Mouse (Mus musculus): ENCODE measurements around the gene Gart.
A peak's percentile ranks its signal among the peaks of the same experiment; 100 is the strongest.
"Not testable (repeated sequence)": the region's sequence is repeated elsewhere in the genome, so short reads cannot be mapped to it uniquely, and the experiment has no call there.

The Gart gene

DNA sequence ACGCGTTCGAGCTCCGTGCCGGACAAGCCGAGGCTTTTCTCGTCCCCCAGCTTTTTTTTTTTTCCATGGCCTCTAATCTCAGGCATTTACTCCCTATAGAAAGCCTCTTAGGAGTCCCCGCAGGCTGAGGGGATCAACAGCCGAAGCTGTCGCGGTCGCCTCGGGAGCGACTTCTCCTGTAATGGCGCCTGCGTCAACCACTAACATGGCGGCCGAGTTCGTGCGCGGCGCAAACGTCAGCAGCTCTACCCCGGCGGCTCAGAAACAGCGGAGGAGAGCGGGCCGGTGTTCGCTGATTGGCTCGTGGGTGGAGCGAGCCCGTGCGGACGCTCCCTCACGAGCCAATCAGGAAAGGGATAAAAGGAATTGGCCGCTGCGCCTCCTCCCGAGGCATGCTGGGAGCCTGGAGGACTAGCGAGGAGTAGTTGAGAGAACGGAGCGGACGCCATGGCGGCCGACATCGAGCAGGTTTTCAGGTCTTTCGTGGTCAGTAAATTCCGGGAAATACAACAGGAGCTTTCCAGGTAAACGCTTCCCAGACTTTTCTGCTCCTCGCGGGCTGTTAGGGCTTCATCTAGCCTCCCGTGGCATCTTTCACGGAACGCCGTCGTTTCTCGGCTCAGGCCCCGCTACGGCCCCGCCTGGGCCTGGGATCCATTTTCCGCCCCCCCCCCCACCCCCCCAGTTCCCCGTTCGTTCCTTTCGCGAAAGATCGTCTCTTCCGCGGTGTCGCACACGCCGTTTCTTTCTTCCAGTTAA lies 888 bp upstream of the Gart start, which contains the start of gene Son:
Son (plus strand) TSS at position 46 of the 759 bp plus-strand sequence.
- DNase-seq (ENCODE audit: low spot score), result peak; percentile 97

DNA sequence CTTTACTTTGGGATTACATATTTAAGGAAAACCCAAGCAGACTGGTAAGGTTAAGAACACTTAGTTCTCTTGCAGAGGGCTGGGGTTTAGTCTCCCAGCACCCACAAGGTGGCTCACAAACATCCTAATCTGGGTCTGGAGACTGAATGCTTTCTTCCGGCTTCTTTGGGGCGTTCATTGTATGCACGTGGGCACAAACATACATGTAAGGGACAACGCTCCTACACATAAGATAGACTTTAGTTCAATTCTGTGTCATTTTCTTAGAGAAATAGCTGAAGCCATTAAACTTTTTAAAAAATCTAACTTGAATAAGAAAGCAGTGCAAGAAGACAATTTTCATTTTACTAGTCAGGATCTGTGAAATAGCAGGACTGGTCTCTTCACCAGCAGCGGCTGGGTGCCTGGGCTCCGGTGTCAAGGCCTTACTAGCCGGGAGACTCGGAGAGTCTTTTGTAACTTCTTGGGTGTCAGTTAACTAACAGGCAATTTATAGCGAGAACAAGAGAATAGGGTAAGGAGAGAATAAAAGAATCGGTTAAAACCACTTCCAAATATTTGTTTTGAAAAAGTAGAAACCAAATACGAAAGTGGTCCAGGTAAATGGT lies 653 bp downstream of the Gart start:
- no peak for DNase-seq (ENCODE audit: low spot score)

DNA sequence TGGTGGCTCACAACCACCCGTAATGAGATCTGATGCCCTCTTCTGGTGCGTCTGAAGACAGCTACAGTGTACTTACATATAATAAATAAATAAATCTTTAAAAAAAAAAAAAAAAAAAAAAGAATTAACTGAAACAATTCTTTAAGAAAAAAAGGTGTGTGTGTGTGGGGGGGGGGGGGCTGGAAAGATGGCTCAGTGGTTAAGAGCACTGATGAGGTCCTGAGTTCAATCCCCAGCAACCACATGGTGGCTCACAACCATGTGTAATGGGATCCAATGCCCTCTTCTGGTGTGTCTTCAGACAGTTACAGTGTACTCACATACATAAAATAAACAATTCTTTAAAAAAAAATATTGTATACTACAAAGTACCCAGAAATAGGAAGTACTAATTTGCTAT lies 1.3 kb downstream of the Gart start:
- not testable (repeated sequence) for DNase-seq (ENCODE audit: low spot score)

DNA sequence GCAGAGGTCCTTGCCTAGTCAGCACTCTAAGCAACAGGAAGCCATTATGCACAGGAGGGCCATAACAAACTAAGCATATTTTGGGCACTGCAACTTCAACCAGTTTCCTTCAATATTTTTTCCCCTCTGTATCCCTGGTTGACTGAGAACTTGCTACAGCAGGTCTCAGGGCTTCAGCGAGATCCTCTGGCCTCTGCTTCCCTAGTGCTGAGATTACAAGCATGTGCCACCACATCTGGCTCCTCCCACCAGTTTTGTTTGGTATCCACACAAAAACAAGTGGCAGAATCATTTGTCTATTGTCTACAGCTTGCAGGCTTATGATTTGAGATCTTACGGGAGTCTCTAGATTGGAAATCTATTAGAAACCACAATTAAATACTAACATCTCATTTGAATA lies 1.9 kb downstream of the Gart start:
- DNase-seq (ENCODE audit: low spot score), result no peak

DNA sequence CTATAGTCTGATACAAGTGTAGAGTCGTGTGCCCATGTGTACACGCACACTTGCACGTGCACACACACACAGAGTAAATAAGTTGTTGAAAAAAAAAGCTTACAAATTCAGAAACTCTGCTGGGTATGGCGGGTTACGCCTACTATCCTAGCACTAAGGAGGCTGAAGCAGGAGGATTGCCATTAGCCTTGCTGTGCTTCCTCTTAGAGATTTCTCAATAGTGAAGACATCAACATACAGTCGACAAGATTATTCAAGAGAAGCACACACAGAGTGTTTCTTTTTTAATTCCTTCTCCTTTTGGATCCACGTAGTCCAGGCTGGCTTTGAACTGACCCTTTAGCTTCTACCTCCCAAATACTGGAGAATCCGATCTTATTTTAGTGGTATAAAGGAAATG lies 6.6 kb downstream of the Gart start:
- no peak for DNase-seq (ENCODE audit: low spot score)

DNA sequence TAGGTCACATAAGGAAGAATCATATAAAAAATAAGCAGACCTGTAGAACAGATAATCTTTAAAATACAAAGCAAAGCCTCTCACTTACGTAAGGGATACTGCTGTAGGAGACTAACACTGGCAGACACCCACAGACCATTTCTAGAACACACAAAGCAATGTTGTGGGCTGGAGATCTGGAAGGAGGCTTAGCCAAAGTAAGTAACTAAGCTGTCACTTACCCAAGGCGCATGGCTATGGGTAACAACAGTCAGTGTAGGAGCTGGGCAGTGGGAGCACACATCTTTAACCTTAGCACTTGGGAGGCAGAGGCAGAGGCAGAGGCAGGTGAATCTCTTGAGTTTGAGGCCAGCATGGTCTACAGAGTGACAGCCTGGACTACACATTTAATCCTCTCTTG lies 7.1 kb downstream of the Gart start:
- DNase-seq (ENCODE audit: low spot score), result no peak

DNA sequence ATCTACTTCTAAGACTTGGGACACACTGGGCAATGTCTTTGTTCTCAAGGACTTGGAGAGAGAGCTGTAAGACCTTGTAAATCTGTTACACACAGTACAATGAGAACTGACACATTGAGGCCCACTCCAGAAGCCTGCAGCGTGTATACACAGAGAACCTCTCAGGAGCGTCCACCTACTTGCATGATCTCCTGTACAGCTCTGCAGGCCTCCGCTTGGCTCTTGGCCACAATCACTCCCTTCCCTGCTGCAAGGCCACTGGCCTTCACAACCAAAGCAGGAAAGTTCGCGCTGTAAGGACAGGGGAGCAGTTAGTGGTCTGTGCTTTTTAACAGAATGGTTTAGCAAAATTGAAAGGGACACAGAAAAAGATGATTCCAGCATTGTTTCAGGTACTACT lies 7.6 kb downstream of the Gart start:
- DNase-seq (ENCODE audit: low spot score), result peak; percentile 63

DNA sequence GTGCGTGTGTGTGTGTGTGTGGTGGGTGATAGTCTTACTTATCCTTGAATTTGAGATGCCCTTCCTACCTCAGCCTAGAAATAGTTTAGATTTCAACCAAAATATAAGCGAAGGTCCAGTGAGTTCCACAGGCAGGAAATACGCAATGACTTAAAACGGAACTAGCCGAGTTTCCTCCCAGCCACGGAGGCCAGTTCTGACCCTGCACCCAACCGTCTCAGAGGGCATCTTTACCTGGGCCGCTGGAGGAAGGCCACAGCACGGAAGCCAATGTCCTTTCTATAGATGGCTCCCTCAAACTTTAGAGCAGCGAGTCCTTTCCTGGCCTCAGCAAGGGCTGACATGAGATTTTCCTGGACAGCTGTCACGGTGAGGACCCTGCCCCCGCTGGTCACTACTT lies 13.1 kb downstream of the Gart start:
- DNase-seq (ENCODE audit: low spot score), result no peak

DNA sequence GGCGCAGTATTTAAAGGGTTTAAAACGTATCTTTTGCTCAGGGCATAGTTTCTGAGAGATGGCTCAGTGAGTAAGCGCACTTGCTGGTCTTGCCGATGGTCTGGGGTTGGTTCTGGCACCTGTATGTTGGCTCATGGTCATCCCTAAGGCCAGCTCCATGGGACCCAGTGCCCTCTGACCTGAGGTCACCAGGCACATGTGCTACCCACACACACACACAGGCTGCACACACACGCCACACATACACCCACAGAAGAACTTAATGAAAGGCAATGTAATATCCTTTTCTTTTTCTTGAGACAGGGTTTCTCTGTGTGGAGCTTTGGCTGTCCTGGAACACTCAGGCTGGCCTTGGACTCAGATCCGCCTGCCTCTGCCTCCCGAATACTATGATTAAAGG lies 13.8 kb downstream of the Gart start:
- DNase-seq (ENCODE audit: low spot score), result no peak

DNA sequence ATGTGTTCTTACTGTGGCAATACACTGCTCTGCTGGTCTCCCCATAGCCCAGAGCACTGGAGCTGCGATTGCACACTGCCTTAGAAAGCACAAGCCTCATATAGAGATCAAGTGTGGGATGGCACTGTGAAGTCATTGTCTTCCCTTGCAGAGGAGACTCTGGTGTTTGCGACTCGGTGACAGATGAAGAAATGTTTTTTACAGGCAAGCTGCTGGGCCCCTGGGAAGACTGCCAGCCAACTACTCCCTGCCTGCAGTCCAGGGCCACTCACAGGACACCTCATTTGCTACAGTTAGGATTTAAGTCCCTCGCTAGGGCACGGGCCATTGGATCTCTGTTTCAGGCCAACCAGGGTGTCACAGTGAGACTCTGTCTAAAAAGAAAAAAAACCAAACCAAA lies 14.3 kb downstream of the Gart start:
- no peak for DNase-seq (ENCODE audit: low spot score)

DNA sequence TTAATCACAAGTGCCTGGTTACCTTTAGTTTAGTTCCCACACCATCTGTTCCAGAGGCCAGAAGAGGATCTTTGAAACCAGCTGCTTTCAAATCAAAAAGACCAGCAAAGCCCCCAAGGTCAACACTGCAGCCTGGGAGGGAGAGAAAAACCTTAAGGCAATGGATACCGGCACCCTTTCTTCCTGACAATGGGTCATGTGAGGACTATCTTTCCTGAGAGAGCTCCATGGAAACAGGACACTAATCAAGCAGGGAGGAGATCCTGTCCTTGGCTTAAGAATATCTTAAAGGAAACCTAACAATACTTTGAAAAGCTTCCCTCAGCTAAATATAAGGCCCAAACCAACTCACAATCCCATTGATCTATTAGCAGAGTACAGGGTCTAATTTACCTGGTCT lies 16.2 kb downstream of the Gart start:
- DNase-seq (ENCODE audit: low spot score), result no peak

DNA sequence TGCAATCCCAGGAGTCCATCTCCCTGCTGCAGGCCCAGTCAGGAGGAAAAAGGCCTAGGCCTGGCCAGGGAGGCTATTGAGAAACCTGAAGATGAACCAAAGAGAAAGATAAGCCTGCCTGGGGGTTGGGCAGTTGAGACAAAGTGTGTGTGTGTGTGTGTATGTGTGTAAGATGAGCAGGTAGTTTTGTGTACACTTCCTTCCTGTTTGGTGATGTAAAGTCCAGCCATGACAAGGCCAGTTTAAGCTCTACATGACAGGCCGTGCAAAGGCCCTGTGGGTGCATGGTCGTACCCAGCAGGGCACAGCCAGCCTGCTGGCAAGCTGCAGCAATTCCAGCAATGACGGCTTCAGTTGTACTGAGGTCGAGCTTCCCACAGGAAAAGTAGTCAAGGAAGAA lies 17.0 kb downstream of the Gart start:
- no peak for DNase-seq (ENCODE audit: low spot score)

DNA sequence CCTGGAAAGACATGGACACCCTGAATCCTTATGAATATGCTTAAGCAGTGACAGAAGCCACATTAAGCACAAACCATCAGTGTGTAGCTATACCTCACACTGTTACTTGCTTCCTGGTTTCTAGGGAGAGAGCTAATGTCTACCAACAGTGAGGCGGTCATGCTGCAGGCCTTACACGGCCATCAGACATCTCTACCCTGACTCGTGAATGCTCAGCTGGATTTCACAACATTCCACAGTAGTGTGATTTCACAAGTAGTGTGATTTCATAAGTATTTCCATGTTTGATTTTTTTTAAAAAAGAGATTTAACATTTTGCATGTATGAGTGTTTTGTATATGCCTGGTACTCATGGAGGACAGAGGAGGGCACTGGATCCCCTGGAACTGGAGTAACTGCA lies 18.1 kb downstream of the Gart start:
- DNase-seq (ENCODE audit: low spot score), result no peak

DNA sequence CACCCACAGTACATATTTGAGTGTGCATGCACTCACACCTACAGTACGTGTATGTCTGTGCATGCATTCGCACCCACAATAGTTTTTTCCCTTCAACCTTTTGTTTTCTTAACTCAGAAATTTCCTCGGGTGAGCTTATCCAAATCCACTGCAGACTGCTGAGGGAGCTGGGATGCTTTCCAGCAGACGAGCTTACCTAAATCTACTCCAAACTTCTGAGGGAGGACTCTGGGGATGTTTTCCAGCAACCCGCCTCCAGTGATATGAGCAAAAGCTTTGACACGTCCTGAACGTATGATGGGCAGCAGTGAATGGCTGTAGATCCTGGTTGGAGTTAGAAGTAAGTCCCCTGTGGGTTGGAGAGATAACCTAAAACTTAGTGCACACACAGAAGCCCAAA lies 18.9 kb downstream of the Gart start:
- no peak for DNase-seq (ENCODE audit: low spot score)

DNA sequence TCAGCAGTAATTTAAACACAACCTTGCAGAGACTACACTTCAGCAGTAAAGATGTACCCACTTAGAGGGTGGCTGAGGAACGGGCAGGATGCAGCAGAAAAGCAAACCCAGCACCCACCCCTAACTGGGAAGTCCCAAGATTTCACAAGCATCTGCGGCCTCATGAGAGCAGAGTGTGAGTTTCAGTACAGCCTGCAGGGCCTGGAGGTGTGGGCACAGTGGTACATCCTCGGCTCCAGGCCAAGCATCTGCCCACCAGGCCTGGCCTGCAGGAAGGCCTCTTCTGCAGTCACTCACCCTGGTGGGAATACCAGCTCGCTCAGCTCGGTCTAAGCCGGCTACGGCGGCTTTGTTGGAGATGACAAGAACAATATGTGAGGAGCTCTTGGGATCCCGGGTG lies 23.7 kb downstream of the Gart start:
- no peak for DNase-seq (ENCODE audit: low spot score)

DNA sequence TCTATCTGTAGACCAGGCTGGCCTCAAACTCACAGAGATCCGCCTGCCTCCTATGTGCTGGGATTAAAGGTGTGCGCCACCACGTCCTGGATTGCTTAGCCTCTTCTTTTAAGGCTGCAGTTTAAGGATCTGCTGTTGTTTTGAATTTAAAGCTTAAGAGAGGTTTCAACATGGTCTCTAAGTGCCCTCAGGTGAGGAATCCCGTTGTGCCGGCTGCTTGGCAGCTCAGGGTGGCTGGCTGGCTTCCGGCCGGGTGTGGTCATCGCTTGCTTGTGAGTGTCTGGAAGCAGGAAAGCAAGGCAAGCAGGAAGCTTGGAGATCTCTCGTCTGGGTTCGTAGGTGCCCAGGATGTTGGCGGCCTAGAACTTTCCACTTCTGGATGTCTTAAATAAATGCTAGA lies 25.8 kb downstream of the Gart start:
- DNase-seq (ENCODE audit: low spot score), result no peak

DNA sequence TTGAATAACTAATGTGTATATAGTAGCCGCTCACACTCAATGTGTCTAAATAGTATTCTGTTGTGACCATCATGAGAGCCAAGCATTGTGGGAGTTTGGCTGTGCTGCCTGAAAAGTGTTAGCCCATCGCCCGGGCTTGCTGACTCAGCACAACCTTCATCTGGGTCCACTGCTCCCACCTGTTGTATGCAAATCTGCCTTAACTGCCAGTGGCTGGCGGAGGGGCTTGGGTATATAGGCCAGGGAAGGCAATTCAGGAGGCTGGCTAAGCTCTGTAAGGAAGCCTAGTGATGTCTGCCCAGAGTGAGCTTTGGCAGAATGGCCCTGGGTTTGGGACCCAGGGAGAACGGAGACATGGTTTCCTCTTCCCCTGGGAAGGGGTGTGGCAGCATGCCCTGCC lies 26.6 kb downstream of the Gart start:
- no peak for DNase-seq (ENCODE audit: low spot score)

DNA sequence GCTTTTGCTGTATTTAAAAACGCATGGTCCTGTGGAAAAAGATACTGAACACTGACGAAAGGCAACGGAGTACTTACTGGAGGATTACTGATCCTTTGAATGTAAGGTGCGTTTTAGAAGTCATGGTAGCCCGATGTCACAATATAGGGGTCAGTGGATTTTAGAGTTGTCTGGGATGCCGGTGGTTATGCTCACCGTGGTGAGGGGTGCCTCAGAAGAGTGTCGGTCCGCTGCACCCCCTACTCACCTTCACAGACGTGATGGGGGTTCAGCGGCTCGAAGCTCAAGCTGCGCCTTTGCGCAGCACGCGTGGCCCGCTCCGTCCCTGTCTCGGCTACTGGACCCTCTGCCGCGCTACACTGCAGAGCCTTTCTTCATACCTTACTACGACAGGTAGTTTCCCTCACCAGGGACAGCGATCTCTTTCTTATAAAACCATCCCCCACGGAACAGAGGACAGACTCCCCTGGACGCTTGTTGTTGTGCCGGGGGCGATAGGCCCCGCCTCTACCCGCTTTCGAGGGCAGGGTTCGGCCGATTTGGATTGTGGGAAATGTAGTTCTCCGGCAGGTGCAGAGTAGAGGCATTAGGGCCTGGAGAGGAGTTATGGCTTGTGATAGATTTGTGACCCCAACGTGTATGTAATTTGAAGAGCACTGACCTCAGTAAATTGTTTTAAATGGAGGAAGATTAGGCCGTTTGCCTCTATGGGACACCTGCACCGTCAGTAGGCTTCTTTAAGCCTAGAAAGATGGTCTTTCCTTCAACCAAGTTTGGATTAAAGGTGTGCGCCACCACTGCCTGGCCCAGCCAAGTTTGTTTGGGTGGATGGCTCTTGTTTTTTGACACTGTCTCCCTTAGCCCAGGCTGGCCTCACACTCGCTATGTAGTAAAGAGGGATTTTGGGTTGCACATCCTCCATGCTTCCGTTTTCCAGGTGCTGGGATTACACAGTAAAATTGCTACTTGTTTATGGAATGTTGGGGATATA lies 27.9 kb downstream of the Gart start, which contains the start of gene Dnajc28:
Dnajc28 (minus strand) TSS at position 516 of the 991 bp plus-strand sequence.
- DNase-seq (ENCODE audit: low spot score), result peak; percentile 60

DNA sequence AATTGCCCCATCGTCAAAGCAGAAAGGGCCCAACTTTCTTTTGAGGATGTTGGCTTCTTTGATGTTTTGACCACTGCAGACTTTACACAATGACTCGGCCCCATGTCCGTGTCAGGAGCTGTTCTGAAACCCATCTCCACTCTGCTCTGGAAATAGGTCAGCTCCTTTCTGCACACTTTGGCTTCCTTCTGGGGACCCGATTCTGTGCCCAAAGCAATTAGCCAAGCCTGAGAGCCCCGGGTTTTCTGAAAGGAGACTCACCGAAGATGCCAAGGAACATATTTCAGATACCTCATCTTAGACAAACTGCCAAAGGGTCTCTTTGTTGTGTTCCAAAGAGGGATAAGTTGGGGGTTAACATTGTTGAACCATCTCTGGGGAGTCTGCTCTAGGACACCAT lies 32.2 kb downstream of the Gart start:
- DNase-seq (ENCODE audit: low spot score), result no peak

DNA sequence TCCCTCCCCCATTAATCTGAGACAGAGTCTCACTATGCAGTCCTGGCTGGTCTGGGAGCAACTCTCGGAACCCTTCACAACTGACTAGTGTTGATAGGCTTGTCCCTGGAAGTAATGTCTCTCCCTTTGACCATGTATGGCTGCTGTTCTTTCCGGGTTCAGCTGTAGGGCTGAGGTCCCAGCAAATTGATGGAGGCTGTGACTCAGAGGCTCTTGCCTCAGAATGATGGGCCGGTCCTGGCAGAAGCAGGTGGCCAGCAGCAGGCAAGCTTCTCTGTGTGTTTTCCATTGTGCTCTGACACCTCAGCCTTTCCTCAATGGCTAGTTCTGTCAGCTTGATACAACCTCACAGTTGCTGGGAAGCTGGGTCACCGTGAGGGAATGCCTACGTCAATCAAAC lies 34.2 kb downstream of the Gart start:
- DNase-seq (ENCODE audit: low spot score), result no peak

DNA sequence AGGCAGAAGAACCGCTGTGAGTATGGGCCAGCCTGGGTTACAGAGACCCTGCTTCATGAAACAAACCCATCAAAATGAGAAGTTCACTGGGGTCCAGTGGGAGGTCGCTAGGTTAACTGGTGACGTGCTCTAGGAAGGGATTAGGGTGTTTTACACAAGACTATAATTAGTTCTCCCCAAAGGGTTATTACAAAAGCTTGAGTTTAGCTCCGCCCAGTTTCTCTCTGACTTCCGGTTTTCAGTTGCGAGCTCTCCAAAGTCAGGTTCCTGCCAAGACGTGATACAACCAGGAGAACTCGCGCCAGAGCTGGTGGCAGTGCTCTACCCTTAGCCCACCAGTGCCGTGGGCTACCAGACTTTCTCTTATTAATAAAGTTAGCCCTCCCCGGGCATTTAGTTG lies 35.5 kb downstream of the Gart start:
- DNase-seq (ENCODE audit: low spot score), result no peak

DNA sequence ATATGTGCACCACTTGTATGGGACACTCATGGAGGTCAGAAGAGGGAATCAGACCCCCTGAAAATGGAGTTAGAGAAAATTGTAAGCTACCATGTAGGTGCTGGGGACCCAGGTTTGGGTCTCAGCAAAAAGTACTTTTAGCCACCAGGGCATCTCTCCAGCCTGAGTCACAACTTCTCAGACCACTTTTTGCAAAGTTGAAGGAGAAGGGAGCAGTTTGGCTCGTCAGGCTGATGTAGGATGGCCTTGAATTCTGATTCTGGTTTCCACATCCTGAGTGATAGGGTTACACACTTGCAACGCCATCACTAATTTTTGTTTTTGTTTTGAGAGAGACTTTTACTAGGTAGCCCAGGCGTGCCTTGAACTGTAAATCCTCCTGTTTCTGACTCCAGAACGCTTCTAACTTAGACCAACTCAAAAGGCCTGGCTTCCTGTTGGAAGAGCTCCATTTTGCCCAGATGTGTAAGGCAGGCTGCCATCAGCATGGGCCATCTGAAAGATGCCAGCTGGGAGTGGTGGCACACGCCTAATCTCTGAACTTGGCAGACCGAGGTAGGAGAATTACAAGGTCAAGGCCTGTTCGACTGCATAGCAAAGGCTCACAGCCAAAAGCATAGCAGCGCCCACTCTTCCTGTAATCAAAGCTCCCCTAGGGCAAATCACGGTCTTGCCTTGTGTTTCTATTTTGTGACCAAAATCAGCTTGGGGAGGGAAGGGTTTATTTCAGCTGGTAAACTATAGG lies 37.1 kb downstream of the Gart start:
- DNase-seq (ENCODE audit: low spot score), result peak; percentile 72

Measured in ovary, adult 18-20 months (tissue).